Mouse (Mus musculus) hindbrain, embryonic 15.5 days (tissue): Measurements from ENCODE around the gene Gm20894. TPM values are rescaled to one million over a fixed set of nuclear protein-coding genes. Genes with fewer than 3 reads are reported as not detected.
"Not testable (repeated sequence)": the region's sequence is repeated elsewhere in the genome, so short reads cannot be mapped to it uniquely, and the experiment has no call there.

Experiments used
- ATAC-seq: fragments of 200-750 bp; cut with Nextera tagmentation; 2 replicates; pipeline ENCODE4 v1.8.0; 2017; ENCODE audit warnings: low read depth, moderate number of reproducible peaks, moderate TSS enrichment; ENCODE audit not compliant: low FRiP score
- H3K27ac ChIP-seq: fragments of 300-500 bp; sonication (generic); replicated peaks from 2 replicates; pipeline ENCODE4 v1.5.1; 2015; ENCODE audit warnings: mild to moderate bottlenecking, inconsistent platforms
- H3K27me3 ChIP-seq: fragments of 300-500 bp; sonication (generic); 2 replicates; pipeline ENCODE4 v1.6.1; 2015; ENCODE audit warnings: control low read depth, inconsistent platforms
- H3K36me3 ChIP-seq: fragments of 300-500 bp; sonication (generic); 2 replicates; pipeline ENCODE4 v1.6.1; 2015; ENCODE audit warnings: control low read depth, inconsistent platforms
- H3K4me1 ChIP-seq: fragments of 300-500 bp; sonication (generic); replicated peaks from 2 replicates; pipeline ENCODE4 v1.6.1; 2015; ENCODE audit warnings: control low read depth, inconsistent platforms
- H3K4me2 ChIP-seq: fragments of 300-500 bp; sonication (generic); 2 replicates; pipeline ENCODE4 v1.6.1; 2015; ENCODE audit warnings: moderate library complexity, mild to moderate bottlenecking, inconsistent platforms
- H3K4me3 ChIP-seq: fragments of 300-500 bp; sonication (generic); 2 replicates; pipeline ENCODE4 v1.5.1; 2015; ENCODE audit warnings: mild to moderate bottlenecking, inconsistent platforms
- H3K9ac ChIP-seq: fragments of 300-500 bp; sonication (generic); 2 replicates; pipeline ENCODE4 v1.6.1; 2015; ENCODE audit warnings: inconsistent platforms
- H3K9me3 ChIP-seq: fragments of 300-500 bp; sonication (generic); 2 replicates; pipeline ENCODE4 v1.6.1; 2016; ENCODE audit warnings: control low read depth, inconsistent platforms
- WGBS: fragments of 180-500 bp; shearing (Covaris S2); methylation state at CpG from one replicate; pipeline ENCODE4 v1.1.7; 2015; 5-methylcytosine and 5-hydroxymethylcytosine counted together
- polyA plus RNA-seq: library from polyadenylated mRNA; unstranded; fragments of >200 nt; fragmentation: Nextera tagmentation; extraction: Ambion mirVana; gene quantifications from 2 replicates; pipeline ENCODE4 v1.2.1, GENCODE M21; 2015

Gene Gm20894
- not detected in 2 replicates for polyA plus RNA-seq

DNA sequence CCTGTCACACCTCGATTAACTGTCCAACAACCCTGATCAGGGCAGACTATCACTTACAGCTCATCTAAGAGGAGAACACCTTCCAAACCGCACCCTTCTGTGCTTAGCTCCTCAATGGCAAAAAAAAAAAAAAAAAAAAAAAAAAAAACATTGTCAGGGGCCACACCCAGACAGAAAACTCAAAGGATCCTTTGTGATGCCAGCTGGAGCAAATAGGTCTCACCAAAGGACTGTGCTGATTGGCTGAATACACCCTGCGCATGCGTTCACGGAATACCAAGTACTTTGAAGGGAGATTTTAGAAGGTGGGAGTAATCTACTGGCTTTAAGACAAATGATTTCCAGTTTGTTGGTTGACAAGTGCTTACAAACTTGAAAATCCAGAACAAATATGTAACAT lies at the start of gene Gm20894:
TSS of gene Gm20894 (minus strand) at position 101 of the 400 bp plus-strand sequence.
- H3K9me3 ChIP-seq, H3K9ac ChIP-seq, H3K4me2 ChIP-seq, H3K27ac ChIP-seq, ATAC-seq, H3K36me3 ChIP-seq, H3K4me1 ChIP-seq, H3K27me3 ChIP-seq, H3K4me3 ChIP-seq: not testable (repeated sequence)
- WGBS = no CpG with 5 or more reads among the region's 5 CpGs
